Mouse (Mus musculus): ENCODE results near the gene Pard3b.

GRCm38 (mm10) chr1:62691175-62691574 lies 1052.6 kb downstream of the Pard3b start:
- no peak for TF ChIP-seq CTCF (IDR thresholded peaks at IDR 0.05)
- no peak for TF ChIP-seq POLR2A (IDR thresholded peaks at IDR 0.05; ENCODE audit: insufficient read depth, low read depth, low read length)
- TF ChIP-seq EP300 (IDR thresholded peaks at IDR 0.05; ENCODE audit: insufficient read depth, low read depth, low read length) = no peak
